Mouse (Mus musculus) fat pad, adult 2 months (tissue): Measurements from ENCODE around the gene AC134908.4.
"Not testable (repeated sequence)": the region's sequence is repeated elsewhere in the genome, so short reads cannot be mapped to it uniquely, and the experiment has no call there.

Experiments used
- DNase-seq: peaks from one replicate; pipeline ENCODE4 v3.0.0-alpha.2; 2011; ENCODE audit warnings: low read depth, low spot score; ENCODE audit errors: extremely low read depth

AC134908.4 gene

DNA sequence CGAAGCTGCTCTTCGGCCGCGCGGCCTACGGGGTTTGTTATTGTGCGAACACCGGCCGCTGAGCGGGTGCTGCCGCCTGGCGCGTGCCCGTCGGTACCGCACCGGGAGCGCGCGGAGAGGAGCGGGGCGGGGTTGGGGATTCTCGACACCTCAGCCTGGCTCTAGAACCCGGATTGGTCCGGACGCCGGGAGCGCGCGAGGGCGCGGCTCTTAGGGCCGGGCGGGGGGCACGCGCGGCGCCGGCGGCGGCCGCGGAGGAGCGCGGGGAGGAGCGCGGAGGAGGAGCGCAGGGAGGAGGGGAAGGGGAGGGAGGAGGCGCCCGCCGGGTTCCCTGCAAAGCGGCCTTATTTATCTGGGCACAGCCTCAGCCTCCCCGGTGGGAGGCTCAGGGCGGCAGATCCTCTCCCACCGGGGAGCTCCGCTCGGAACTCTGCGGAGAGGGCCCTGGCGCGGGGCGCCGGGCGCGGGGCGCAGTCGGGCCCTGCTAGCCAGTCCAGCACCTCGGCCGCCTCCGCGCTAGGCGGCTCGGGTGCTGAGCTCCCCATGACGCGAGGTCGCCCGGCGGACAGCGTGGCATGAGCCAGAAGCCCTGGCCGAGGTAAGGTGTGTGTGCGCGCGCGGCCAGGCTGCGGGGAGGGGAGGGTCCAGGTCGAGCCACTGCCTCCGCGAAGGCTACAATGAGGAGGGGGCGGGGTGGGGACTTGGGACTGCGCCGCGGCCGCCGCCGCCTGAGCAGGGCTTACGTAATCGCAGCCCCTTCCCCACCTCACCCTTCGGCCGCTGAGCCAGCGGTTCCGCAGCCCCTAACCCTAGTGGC, 13.5 kb upstream of the AC134908.4 start, which contains the start of gene Fbxl16:
Gene Fbxl16, plus strand, starts transcription at position 297 of the 817 bp plus-strand sequence.
- DNase-seq: no peak

- no peak for DNase-seq
Observed at GRCm38 (mm10) chr17:25808028-25808427, 12.6 kb upstream of the AC134908.4 start.

DNA sequence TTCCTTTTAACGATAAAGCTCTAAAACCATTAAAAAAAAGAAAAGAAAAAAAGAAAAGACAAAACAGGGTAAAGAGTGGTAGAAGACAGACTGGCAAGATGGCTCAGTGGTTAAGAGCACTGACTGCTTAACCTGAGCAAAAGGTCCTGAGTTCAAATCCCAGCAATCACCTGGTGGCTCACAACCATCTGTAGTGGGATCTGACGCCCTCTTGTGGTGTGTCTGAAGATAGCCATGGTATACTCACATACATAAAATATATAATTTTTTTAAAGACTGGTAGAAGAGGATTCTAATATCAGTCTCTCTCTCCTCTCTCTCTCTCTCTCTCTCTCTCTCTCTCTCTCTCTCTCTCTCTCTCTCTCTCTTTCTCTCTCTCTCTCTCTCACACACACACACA, 12.0 kb upstream of the AC134908.4 start:
- not testable (repeated sequence) for DNase-seq

- no peak for DNase-seq
Observed at GRCm38 (mm10) chr17:25806507-25806906, 11.0 kb upstream of the AC134908.4 start.

DNA sequence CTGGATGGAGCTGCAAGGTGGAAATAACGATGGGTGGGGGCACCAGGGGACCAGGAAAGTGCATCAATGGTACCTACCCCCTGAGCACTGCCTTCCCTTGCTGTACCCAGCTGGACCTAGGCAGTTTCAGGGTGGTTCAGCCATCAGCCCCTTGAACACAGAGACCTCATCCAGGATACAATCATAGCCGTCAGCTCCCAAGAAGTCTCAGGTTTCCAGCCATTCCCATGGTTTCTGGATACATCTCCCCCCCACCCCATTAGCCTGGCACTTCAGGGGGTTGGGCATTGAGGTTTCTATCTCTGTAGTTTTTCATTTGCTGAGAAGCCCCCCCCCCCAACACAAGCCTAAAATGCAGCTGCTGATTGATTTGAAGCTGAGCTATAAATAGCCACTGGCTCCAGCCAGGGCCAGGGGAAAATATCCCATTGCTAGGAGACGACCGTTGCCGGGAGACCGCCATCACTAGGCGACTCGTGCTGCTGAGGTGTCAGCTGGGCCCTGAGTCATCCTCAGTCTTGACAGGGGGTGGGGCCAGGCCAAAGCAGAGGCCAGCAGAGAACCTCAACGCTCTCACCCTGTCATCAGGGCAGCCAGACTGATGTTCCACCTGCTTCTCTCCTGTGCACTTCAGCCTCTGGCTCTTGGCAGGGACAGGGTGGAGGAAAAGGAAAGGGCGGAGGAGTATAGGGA, 7.5 kb upstream of the AC134908.4 start:
- DNase-seq: no peak

- no peak for DNase-seq
Observed at GRCm38 (mm10) chr17:25801029-25801428, 5.6 kb upstream of the AC134908.4 start.

DNA sequence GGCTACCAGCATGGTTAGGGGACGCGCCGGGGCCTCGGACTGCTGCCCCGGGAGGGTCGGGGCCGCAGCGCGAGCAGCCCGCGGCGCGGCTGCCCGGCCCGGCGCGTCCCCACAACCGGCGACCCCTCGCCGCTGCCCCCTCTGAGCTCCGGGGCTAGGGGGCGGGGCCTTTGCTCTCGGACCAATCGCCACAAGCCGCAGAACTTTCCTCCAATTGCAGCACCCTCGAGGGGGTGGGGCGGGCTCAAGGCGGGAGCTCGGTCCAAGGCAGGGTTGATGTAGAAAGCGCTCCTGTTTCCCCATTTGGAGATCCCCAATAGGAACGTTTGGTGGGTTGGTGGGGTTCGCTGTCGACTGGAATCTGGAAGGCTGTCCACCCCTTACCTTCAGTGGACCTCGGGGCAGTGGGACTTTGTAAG, 1.5 kb upstream of the AC134908.4 start, which contains the start of gene Metrn:
Gene Metrn, minus strand, starts transcription at position 186 of the 419 bp plus-strand sequence.
- DNase-seq: no peak

- DNase-seq: no peak
Observed at GRCm38 (mm10) chr17:25796211-25796771, 832 bp upstream of the AC134908.4 start.

DNA sequence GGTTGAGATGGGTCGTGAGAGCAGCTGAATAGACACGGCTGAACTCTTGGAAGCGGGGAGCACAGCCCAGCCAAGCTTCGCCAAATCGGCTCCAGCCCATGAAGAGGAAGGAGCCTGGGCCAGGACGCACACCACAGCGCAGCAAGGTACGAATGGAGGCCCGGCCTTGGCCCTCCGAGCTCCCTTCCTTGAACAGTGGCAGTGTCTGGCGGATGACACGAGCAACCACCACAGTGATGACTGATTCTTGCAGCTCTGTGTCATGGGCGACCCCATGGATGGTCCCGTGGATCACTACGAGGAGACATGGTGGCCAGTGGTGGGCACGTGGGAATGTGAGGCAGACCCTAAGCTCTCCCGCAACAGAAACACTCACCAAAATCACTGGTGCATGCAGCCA, 461 bp downstream of the AC134908.4 start:
- DNase-seq: no peak

- no peak for DNase-seq
Observed at GRCm38 (mm10) chr17:25794197-25794596, 1.3 kb downstream of the AC134908.4 start.

GRCm38 (mm10) chr17:25792615-25793014, 2.8 kb downstream of the AC134908.4 start, which contains the start of gene Fam173a:
Fam173a (minus strand) TSS chr17:25792901.
- no peak for DNase-seq

- peak; percentile 19 for DNase-seq
Observed at GRCm38 (mm10) chr17:25791843-25792527, 3.5 kb downstream of the AC134908.4 start.

DNA sequence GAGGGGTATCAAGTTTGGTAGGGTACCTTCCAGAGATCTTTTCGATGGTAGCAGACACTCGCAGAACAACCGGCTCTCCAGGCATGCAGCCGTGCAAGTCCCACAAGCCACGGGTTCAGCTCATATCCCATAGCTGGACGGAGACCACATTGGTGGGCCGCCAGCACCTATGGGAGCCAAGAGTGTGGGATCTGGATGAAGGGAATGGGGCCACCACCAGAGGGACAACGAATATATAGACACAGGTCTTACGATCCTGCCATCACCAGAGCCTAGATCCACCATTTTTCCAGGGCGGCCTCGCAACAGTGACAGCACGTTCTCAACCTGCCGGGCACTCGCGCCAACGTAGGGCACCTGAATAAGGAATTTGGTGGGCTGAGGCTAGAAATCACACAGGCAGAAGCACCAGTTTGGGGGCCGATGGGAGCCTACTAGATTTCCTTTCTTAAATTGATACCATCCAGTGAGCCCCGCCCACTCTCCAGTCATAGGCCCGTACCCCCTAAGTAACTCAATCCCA, 4.1 kb downstream of the AC134908.4 start:
- no peak for DNase-seq

DNA sequence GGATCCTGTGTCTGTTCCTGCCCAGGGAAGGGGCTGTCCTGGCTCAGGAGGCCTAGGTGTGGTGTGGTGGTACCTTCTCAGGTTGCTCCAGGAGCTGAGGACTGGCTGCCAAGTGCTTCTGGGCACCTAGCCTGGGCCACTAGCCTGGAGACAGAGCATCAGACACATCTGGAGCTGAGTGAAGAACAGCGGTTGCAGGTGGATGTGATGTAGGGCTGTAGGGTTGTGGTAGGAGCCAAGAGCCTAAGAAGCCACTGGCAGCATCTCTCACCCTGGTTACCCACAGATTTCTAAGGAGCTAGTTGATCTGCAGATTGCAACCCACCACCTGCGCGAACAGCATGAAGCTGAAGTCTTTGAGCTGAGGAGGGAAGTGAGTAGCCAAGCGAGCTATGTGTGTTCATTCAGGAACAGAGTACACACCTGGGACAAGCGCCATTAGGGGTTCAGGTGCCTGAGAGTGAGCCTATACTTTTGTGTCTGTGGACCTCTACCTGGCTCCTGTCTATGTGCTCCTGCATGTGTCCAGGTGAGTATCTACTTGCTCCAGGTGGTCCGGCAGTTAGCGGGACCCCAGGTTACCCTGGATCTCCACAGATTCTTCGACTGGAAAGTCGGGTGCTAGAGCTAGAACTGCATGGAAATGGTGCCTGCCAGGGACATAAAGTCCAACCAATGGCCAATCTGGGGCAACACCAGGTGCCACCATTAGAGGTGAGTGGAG, 8.5 kb downstream of the AC134908.4 start:
- no peak for DNase-seq

DNA sequence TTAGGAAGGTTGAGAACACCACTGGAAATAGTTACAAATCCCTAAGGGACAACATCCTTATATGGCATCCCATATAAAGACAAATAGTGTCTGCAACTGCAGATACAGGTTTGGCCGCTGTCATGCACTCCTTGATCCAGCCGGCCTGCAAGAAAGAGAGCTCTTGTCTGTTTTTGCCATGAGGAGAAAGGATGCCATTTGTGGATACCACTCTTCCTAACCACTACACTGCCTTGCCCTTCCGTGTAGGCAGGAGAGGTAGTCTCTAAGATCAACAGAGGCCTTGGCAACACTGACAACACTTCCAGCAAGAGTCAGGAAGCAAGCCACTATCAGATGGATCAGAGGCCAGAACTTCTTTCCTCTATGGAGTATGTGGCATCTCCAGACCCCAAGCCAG, 9.2 kb downstream of the AC134908.4 start, which contains the start of gene Ccdc78:
Gene Ccdc78, plus strand, starts transcription at position 301 of the 400 bp plus-strand sequence.
- DNase-seq: no peak

GRCm38 (mm10) chr17:25785281-25785745, 10.1 kb downstream of the AC134908.4 start, which contains the start of gene Haghl:
Haghl (minus strand) TSS chr17:25785673.
- no peak for DNase-seq

GRCm38 (mm10) chr17:25783861-25784574, 11.4 kb downstream of the AC134908.4 start:
- no peak for DNase-seq

GRCm38 (mm10) chr17:25783086-25783485, 12.4 kb downstream of the AC134908.4 start:
- DNase-seq: no peak

DNA sequence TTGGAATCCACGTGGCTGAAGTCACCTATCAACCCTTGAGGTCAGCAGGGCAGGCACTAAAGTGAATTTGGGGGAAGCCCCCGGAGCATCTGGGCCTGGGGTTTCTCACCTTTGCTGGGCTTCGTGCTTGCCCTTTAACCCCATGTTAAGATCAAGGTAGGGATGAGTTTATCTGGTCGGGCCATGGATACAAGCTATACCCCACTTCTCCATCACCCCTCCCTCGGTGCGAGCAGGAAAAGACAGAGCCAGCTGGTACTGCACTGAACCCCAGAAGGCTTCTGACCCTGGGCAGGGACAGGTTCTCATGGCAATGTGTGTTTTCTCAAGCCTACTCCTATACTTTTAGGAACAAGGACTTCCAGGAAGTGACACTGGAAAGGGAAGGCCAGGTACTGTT, 14.1 kb downstream of the AC134908.4 start:
- DNase-seq: no peak
